ENCODE assay signal across 12 mouse cellular contexts in genomic region chr13:57278580-57278979, GRCm38 (mm10).
DNase-seq lines count a peak whose midpoint lies in the region; ATAC-seq and TF ChIP-seq lines count a peak whose summit lies in the region.
"Had no signal": no experiment of that assay in that cellular context is flagged by ENCODE, and none has a peak within 500 bp of the region (broad histone marks: within the 10 kb centered on the region; RNA-seq: fewer than 3 reads in every experiment).

No protein-coding gene starts in this region.

- no peak overlapping the region for H3K27ac ChIP-seq in gastrocnemius, adult 2 months
- H3K27ac ChIP-seq: limb, embryonic 12.5 days; neural tube, embryonic 13.5 days had no signal

- no peak for ATAC-seq in megakaryocyte, adult 5-6 weeks (ENCODE audit: poor library complexity, severe bottlenecking)

- H3K36me3 ChIP-seq in megakaryocyte, embryonic 14.5 days (replicated peaks; ENCODE audit: low read length) = no peaks in the 10 kb centered on the region
- H3K36me3 ChIP-seq: limb, embryonic 12.5 days; neural tube, embryonic 13.5 days had no signal

- H3K4me3 ChIP-seq in gastrocnemius, adult 2 months = no peak overlapping the region
- peak overlapping the region; percentile 33 for H3K4me3 ChIP-seq in megakaryocyte, embryonic 14.5 days (replicated peaks)
- H3K4me3 ChIP-seq: limb, embryonic 12.5 days; neural tube, embryonic 13.5 days had no signal

- H3K27me3 ChIP-seq in megakaryocyte, embryonic 14.5 days (replicated peaks) = no peaks in the 10 kb centered on the region
- H3K27me3 ChIP-seq: neural tube, embryonic 13.5 days had no signal

- intact Hi-C loops in gastrocnemius, adult 2 months (cut with DNase I) = no loop called here
- intact Hi-C loops in gastrocnemius, postnatal 14 days (cut with DNase I; ENCODE audit: low total_unique reads) = no loop called here

- peaks cover 4% of the 10 kb centered on the region; the same call in 1 of the 2 replicates for H3K9me3 ChIP-seq in megakaryocyte, embryonic 14.5 days
- H3K9me3 ChIP-seq: limb, embryonic 12.5 days; neural tube, embryonic 13.5 days had no signal

- peak; percentile 50 for TF ChIP-seq CTCF in gastrocnemius, adult 2 months (IDR thresholded peaks at IDR 0.05)

- no peak for DNase-seq in gastrocnemius, adult 2 months
- no peak for DNase-seq in gastrocnemius, postnatal 14 days
- DNase-seq in ZHBTc4 (ENCODE audit: low read depth, low spot score) = peak; percentile 67
- DNase-seq in naive thymus-derived CD4-positive, alpha-beta T cell, adult 2 months (ENCODE audit: low read depth) = peak; percentile 1
- no peak for DNase-seq in left cerebral cortex, adult 11 months (ENCODE audit: low spot score)
- DNase-seq in adrenal gland, postnatal 25 days = no peak
- DNase-seq: cerebellum, adult 9-11 months; kidney, adult 18-20 months had no signal

- no peaks in the 10 kb centered on the region for H3K4me1 ChIP-seq in megakaryocyte, embryonic 14.5 days

Comparison
In these comparisons a context has a peak if more than half of its experiments do, and no peak if none do; other contexts are left out.
1. DNase-seq: peak in ZHBTc4 (single experiment) and naive thymus-derived CD4-positive, alpha-beta T cell, adult 2 months (single experiment); none in gastrocnemius, adult 2 months (single experiment), gastrocnemius, postnatal 14 days (single experiment), left cerebral cortex, adult 11 months (single experiment) and adrenal gland, postnatal 25 days (single experiment).